Mouse (Mus musculus): ENCODE measurements at regions not wholly inside any gene's neighbourhood (a gene's known extent, or its start where the extent isn't known, plus 50 kb on each side); places are given as distances from the start of the nearest gene placed in this dataset.

GRCm38 (mm10) chr14:72850884-72851283 lies 141.1 kb upstream of the Fndc3a start:
- no peak for DNase-seq

GRCm38 (mm10) chr14:72848271-72848955 lies 138.6 kb upstream of the Fndc3a start:
- DNase-seq: no peak

DNA sequence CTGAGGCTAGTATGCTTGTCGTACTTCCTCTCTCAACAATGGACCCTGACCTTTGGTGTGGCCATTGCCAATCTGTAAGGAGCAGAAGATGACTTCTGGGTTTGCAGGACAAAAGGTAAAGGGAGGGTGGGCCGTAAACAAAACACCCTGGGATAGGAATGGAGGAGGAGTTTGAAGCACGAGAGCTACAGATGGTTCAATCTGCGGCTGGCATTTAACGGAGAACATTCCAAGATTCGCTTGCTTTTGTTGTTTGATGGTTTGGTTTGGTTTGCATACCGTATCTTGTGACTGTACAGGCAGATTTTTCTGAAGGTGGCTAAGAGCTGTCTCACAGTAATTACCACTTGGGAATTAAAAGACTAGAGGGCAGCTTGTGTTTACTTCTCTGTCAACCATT lies 137.7 kb upstream of the Fndc3a start:
- DNase-seq: no peak

GRCm38 (mm10) chr14:72845621-72846440 lies 136.0 kb upstream of the Fndc3a start:
- DNase-seq: no peak

GRCm38 (mm10) chr14:72844753-72845369 lies 135.1 kb upstream of the Fndc3a start:
- DNase-seq: no peak

DNA sequence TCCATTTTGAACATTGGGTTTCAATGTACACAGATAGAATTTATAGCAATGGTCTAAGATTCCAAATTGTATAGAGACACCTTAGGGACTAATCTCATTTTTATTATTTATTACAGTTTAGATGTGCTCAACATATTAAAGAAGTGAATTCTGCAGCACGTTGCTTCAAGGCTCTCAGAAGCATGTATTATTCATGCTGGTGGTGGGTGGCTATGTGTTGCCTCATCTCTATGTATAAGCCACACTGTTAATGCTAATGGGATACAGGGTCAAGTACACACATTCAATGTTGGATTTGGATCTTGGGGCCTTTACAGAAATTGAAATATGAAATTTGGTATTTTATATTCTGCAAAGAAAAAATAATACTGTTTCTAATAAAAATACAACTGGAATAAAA lies 131.9 kb upstream of the Fndc3a start:
- DNase-seq: no peak

DNA sequence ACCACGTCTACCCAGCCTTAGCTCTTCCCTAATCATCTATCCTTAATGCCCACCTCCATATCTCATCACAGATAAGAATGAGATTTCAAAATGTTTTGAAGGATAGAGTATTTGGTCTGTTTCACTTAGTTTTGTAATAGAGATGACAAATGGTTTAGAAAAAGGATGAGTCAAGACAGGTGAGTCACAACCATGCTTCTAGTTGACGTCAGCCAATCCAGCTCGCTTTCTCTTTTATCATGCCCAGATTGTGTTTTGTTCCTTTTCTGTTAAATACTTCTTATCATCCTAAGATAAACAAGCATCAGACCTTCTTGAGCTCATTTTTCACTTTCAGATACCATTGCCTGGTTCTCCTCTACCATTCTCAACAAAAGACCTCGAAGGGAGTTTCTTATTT lies 125.4 kb upstream of the Fndc3a start:
- no peak for DNase-seq

DNA sequence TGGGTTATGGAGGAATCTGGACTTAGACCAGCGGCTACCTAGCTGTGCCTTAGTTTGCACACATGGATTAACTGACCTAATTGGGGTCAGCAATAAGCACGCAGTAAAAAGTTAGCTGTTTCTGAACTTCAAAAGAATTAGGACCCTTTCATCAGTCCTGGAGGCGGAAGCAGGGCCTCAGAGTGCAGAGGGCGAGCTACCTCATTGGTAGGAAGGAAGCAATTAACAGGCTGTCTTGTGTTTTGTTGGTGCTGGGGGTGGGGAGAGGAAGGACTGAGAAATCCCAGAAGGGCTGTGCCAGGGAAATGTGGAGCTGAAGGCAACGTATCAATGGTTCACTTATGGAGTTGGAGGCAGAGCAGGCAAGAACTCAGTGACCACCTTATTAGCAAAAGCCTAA lies 119.5 kb upstream of the Fndc3a start:
- DNase-seq: no peak

DNA sequence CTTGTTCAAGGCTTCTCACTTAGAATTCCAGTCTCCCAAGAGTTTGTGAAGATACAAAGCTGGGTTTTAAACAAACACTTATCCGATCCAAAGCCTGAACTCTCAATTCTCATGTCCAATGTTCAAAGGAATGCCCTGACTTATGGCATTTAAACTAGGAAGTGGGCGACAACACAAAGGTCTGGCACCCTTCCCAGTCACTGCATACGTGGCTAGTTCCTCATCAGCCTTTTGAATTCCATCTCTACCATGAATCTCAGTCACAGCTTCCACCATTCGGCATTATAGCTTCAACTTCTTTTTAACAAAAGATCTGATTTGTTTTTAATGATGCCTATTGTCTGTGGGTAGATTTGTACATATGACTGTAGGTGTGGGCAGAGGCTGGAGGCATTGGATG lies 115.7 kb upstream of the Fndc3a start:
- no peak for DNase-seq

DNA sequence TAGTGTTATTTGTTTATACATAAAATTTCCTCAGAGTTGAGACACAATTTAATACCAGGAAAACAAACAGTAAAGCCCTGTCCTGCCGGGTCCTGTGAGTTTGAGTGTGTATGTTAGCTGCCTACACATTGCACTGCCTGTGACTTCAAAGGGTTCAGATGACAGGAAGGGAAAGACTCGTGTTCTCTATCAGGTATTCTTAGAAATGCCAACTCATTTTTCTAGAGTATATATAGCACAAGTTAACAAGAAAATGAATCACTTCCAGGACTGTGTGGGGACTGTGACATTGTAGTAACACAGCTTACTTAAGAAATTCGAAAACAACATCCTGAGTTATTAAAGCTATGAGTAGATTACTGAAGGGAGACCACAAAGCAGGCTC lies 112.4 kb upstream of the Fndc3a start:
- no peak for DNase-seq

DNA sequence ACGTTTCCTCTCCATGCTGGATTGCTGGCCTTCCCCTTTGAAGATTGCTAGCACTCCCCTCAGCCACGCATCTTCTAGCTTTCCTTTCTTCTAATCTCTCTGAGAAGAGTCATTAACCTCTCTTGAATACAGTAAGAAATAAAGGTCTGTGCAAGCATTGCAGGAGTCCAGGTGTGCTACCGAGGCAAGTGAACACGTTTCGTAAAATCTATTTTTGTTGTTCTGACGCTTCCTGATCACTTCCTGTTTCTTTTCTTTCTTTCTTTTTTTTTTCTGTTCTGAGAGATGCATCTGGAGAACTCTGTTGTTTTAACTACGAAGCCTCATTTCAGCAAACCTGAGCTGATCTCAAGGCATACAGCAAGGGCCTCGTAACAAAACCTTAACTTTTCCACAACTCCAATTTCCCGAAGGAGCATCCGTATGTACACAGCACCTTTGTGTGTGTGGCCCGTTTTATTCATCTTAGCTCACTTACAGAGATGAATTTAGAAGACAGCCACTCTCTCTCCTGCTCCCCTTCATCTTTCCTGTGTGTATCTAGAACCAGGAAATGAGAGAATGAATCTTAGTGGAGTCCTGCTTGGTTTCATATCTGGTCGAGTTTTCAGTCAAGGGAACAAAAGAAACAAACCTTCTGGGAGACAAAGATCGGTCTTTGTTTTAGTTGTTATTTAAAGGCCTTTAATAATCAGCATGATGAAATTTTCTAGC lies 111.9 kb upstream of the Fndc3a start:
- DNase-seq: no peak

DNA sequence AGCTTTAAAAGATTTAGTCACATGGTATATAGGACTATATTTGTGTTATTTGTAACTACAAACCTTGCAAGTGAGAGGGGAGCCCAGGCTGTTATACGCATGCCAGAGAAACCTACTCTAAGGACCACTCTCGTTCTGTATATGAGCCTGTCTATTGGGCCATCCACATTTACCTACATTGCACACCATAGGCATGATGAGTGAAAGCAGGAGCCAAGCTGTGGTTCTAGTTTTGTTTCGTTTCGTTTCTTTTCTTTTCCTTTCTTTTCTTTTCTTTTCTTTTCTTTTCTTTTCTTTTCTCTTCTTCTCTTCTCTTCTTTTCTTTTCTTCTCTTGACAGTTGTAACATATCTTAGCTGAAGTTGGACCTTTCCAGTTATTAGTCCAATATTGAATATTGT lies 109.2 kb upstream of the Fndc3a start:
- no peak for DNase-seq

- no peak for DNase-seq
These were observed 108.0 kb upstream of the Fndc3a start for GRCm38 (mm10) chr14:72817764-72818163.

GRCm38 (mm10) chr14:72816847-72817246 lies 107.0 kb upstream of the Fndc3a start:
- DNase-seq: no peak

- DNase-seq: no peak
These were observed 99.3 kb upstream of the Fndc3a start for GRCm38 (mm10) chr14:72809138-72809537.

- DNase-seq: no peak
These were observed 98.1 kb upstream of the Fndc3a start for GRCm38 (mm10) chr14:72807947-72808346.

DNA sequence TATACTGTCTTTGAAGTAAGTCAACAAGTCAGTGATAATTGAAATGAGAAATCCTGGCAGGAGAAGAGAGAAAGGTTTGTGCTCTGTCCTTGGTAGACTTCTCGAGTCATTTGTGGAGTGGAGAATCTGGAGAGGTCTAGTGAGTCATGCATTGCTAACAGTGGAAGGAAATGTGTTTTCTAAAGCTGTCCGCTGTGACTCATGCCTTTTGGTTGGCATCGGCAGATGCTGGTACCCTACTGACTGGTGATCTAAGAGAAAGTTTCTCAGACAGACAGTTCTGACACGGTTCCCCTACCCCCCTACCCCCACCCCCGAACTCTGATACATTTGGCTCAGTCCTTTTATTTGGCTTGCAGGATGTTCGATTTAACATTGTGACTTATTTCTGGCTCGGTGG lies 97.5 kb upstream of the Fndc3a start:
- DNase-seq: peak; percentile 23

DNA sequence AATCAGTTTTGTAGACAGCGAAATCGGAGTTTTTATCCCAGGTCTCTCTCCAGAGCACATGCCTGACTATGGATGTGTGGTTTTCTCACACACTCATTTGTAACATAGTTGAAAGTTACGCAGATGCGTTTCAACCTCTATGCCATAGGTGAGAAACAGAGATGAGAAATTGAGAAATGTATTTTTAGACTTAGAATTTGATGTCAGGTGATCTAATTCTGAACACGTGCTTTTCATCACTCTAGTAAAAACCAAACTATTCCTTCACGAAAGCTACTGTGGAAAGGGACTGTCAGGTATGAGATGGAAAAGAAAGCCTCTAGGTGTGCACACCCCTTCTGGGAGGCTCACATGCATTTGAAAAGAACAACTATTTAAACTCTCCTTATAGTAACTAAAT lies 96.8 kb upstream of the Fndc3a start:
- DNase-seq: no peak

DNA sequence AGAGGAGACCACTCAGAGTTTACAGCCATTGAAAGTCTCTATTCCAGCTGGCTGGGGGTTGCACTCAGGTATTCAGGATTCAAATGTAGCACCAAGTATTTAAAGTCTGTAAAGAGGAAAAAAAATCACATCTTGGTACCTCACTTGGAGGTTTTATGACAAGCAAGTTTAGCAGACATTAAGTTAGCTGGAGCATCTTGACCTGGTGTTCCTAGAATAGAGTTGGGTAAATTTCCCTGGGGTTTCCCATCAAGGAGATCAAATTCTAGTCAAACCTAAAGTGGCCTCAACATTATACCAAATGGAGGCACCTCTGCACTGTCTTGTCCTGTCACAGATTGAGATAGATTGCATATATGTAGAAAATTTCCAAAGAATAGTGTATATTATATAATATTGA lies 93.8 kb upstream of the Fndc3a start:
- DNase-seq: no peak

DNA sequence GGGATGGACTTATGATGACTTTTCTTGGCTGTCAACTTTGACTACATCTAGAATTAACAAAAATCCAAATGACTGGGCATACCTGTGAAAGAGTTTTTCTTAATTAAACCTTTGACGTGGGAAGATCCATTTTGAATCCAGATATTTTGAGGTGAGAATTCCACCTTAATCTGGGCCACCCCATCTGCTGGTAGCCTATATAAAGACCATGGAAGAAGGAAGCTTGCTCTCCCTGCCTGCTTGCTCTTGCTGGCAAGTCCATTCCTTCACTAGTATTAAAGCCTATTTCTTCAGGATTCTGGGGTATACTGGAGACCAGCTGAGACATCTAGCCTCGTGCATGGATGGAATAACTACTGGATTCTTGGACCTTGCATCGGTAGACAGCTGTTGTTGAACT lies 80.9 kb upstream of the Fndc3a start:
- no peak for DNase-seq

- no peak for DNase-seq
These were observed 77.1 kb upstream of the Fndc3a start for GRCm38 (mm10) chr14:72786929-72787328.

DNA sequence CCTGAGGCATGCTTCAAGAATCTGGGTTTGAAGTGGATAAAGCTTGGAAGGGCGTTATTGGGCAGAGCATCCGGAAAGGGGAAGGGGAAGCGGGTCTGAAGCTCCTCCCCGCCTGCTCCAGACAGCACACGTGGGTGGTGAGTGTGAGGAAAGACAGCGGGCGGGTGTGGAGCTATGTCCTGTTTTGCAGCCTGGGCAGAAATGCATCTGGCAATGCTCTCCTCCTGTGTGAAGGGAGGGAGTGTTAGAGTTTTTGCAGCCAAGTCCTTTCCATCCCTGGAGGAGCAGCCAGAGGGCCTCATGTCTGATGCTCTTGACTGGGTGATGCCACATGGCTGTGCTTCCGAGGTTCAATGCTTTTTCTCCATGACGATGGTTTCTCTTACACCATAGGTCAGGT lies 73.4 kb upstream of the Fndc3a start:
- DNase-seq: no peak

- DNase-seq: peak; percentile 10
These were observed 69.6 kb upstream of the Fndc3a start for GRCm38 (mm10) chr14:72779446-72779845.

- no peak for DNase-seq
These were observed 69.0 kb upstream of the Fndc3a start for GRCm38 (mm10) chr14:72778756-72779155.

Data from kidney, adult 11 months (tissue).